Mouse (Mus musculus) ES-E14 (cell line): ENCODE results near the gene Cox4i2. TPM values are rescaled to one million over a fixed set of nuclear protein-coding genes. Genes with fewer than 3 reads are reported as not detected.
A peak's percentile ranks its signal among the peaks of the same experiment; 100 is the strongest.

Experiments used
- DNase-seq: peaks from one replicate; pipeline ENCODE4 v3.0.0-alpha.2; 2013; ENCODE audit warnings: low read depth, low spot score
- H3K27ac ChIP-seq: 2 replicates; pipeline ENCODE4 v1.5.1; 2012; ENCODE audit warnings: low read depth, mild to moderate bottlenecking, low read length, moderate library complexity, mixed read lengths; ENCODE audit not compliant: poor library complexity, insufficient read depth, severe bottlenecking
- H3K36me3 ChIP-seq: 2 replicates; pipeline ENCODE4 v1.6.1; 2012; ENCODE audit warnings: mild to moderate bottlenecking, low read length, moderate library complexity, mixed read lengths; ENCODE audit not compliant: control insufficient read depth, poor library complexity, insufficient read depth, severe bottlenecking
- H3K4me1 ChIP-seq, 2 experiments: fragments of 150-350 bp in 1 of 2; sonication (generic) in 1 of 2; 2 replicates each; pipeline ENCODE4 v1.6.1; 2012; ENCODE audit warnings: low read length in 2 of 2, mild to moderate bottlenecking in 1 of 2, mixed read lengths in 1 of 2; ENCODE audit not compliant: control insufficient read depth in 2 of 2, insufficient read depth in 2 of 2, poor library complexity in 1 of 2
- H3K4me3 ChIP-seq, 2 experiments: fragments of 150-350 bp in 1 of 2; sonication (generic) in 1 of 2; 2 replicates each; pipeline ENCODE4 v1.5.1; 2012; ENCODE audit warnings: low read length in 2 of 2, low read depth in 1 of 2, mild to moderate bottlenecking in 1 of 2, mixed read lengths in 1 of 2; ENCODE audit not compliant: insufficient read depth in 1 of 2, poor library complexity in 1 of 2, severe bottlenecking in 1 of 2
- H3K9ac ChIP-seq: 2 replicates; pipeline ENCODE4 v1.6.1; 2012; ENCODE audit warnings: low read depth, mild to moderate bottlenecking, low read length, mixed read lengths; ENCODE audit not compliant: poor library complexity, insufficient read depth, severe bottlenecking
- H3K9me3 ChIP-seq: fragments of 150-350 bp; sonication (generic); 2 replicates; pipeline ENCODE4 v1.6.1; 2012; ENCODE audit warnings: low read depth, mild to moderate bottlenecking, low read length; ENCODE audit not compliant: control insufficient read depth, insufficient read depth
- CHD2 ChIP-seq: IDR thresholded peaks from 2 replicates; pipeline ENCODE4 v1.6.1; 2014; ENCODE audit warnings: mild to moderate bottlenecking, low read depth, low read length, inconsistent platforms
- HCFC1 ChIP-seq: IDR thresholded peaks from 2 replicates; pipeline ENCODE4 v1.6.1; 2012; ENCODE audit warnings: low read length, inconsistent platforms, borderline replicate concordance; ENCODE audit not compliant: insufficient read depth
- MAFK ChIP-seq: IDR thresholded peaks from 2 replicates; pipeline ENCODE4 v1.6.1; 2014; ENCODE audit warnings: mild to moderate bottlenecking, low read depth, low read length, inconsistent platforms; ENCODE audit not compliant: insufficient read depth
- ZC3H11A ChIP-seq: IDR thresholded peaks from 2 replicates; pipeline ENCODE4 v1.6.1; 2012; ENCODE audit warnings: low read depth, mild to moderate bottlenecking, inconsistent platforms, low read length, borderline replicate concordance
- ZNF384 ChIP-seq: IDR thresholded peaks from 2 replicates; pipeline ENCODE4 v1.6.1; 2012; ENCODE audit warnings: low read depth, low read length, inconsistent platforms
- in situ Hi-C, 2 experiments: fragments of 600-800 bp; cut with MboI; formaldehyde crosslinking; loops; one replicate each; pipeline ENCODE4 v1.15.1; 2025; ENCODE audit warnings: low sequenced_read_pairs in 2 of 2, inconsistent platforms in 1 of 2; ENCODE audit not compliant: unreplicated experiment in 2 of 2
- total RNA-seq: library from RNA; depleted of rRNA; stranded (reverse); fragments of 300-350 nt; gene quantifications from 2 replicates; pipeline ENCODE4 v1.2.3, GENCODE M21; 2012

Cox4i2 gene
- total RNA-seq, 1 experiment, result 1.7 TPM

DNA sequence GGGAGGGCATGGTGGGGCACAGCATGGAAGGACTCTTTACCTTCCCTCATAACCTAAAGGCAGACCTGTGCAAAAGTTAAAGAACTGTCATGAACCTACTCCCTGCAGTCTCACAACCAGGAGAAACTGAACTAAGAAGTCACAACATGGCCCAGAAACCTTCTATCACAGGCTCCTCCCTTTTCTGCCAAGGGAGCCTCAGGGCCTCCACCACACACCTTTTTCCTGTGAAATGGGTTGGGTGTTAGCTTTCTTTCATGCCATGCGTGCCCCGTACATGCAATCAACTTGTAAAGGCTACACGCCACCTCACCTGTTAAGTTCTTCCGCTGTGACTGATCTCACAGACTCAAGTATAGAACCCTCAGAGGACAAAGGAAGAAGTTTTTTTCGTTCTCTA lies 49.1 kb downstream of the Cox4i2 start:
- H3K27ac ChIP-seq, result no peak overlapping the region; the same call in 1 of the 2 replicates
- H3K9ac ChIP-seq, result no peak overlapping the region
- H3K9me3 ChIP-seq, result no peaks in the 10 kb centered on the region
- TF ChIP-seq ZC3H11A (no peak), CHD2 (no peak), ZNF384 (no peak), MAFK (no peak), HCFC1 (no peak)
- in situ Hi-C loops, result no loop called here
- H3K4me1 ChIP-seq, result peaks cover 22 to 23% of the 10 kb centered on the region in 2 experiments
- no peak for DNase-seq
- no peak overlapping the region for H3K4me3 ChIP-seq
- H3K36me3 ChIP-seq, result no peaks in the 10 kb centered on the region

DNA sequence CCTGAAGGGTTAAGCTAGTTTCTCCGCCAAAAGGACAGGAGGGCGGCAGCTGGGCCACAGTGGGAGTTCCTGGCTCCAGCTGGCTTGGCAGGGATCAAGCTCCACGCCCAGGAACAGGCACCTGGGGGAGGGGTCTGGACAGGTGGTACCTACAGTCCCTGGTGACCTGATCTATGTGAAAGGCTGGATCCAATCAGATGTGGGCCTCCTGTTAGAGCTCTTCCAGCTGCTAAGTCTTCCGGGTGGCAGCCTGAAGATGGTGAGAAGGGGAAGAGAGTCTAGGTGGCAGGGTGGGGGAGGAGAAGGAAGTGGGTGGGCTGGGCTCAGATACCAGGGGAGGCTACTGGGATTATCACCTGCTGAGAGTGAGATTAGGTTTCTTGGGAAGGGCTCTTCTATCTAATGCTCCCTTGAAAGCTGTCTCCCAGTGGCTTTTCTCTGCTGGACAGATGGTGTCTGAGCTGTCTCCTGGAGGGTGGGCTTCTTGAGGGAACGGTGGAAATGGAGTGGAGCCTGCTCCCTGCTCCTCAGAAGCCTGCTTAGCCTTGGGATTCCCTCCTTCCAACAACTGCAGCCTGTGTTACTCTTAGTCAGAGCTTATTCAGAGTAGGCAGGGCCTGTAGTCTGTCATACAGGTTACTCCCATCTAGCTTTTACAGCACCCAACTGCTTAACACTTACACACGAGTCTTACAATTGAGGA lies 50.6 kb downstream of the Cox4i2 start:
- Histone ChIP-seq H3K36me3 (no peaks in the 10 kb centered on the region), H3K4me1 (peaks cover 22 to 28% of the 10 kb centered on the region in 2 experiments), H3K27ac (peak overlapping the region; percentile 65; the same call in 1 of the 2 replicates), H3K9ac (no peak overlapping the region; the same call in 1 of the 2 replicates), H3K4me3 (peak overlapping the region in 1 of 2 experiments; percentile 5; a peak in 1 of 4 replicates), H3K9me3 (no peaks in the 10 kb centered on the region)
- TF ChIP-seq MAFK (no peak), HCFC1 (no peak), CHD2 (peak; percentile 60), ZNF384 (no peak)
- DNase-seq, result peak; percentile 71
- in situ Hi-C loops, result no loop called here

DNA sequence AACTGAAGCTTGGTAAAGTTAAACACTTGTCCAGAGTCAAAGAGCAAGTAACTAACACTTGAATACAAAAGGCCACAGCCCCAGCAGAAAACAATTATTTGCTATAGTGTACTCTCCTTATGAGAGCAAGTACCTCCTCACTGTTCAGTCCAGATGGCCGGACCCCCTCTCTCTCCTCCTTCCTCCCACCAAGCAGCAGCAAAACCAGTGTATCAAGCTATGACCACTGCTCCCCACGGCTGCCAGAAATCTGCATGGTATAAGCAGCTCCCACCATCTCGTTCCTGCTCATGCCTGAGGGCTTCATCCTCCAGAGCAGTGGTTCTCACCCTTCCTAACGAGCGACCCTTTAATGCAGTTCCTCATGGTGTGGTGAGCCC lies 51.1 kb downstream of the Cox4i2 start:
- Histone ChIP-seq H3K9ac (no peak overlapping the region; the same call in 1 of the 2 replicates), H3K27ac (peak overlapping the region; percentile 65), H3K4me1 (peaks cover 22 to 29% of the 10 kb centered on the region in 2 experiments), H3K36me3 (no peaks in the 10 kb centered on the region), H3K9me3 (no peaks in the 10 kb centered on the region), H3K4me3 (no peak overlapping the region)
- TF ChIP-seq MAFK (no peak), HCFC1 (no peak), CHD2 (no peak), ZC3H11A (no peak)
- DNase-seq, result no peak
- in situ Hi-C loops, result no loop called here

DNA sequence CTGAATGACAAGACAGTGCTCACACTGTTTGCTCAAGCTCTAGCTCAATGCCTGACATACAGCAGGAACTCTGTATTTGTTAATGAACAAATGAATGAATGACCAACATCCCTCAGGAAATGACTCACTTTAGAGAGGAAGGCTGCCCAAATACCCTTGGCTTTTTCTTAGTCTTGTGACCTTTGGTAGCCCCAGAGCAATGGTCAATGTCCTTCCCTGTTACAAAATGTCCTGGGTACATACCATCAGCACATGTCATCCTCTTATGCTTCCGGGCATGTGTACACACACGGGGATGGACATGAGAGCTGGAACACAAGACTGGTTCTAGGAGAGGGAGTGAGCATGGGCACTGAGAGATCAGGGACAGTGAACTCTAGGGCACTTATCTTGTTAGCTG lies 52.1 kb downstream of the Cox4i2 start:
- H3K4me1 ChIP-seq, result peaks cover 24 to 35% of the 10 kb centered on the region in 2 experiments
- TF ChIP-seq CHD2 (no peak), HCFC1 (no peak), ZNF384 (no peak), ZC3H11A (no peak), MAFK (no peak)
- in situ Hi-C loops, result no loop called here
- DNase-seq, result no peak
- H3K9me3 ChIP-seq, result no peaks in the 10 kb centered on the region
- H3K27ac ChIP-seq, result peak overlapping the region; percentile 65; the same call in 1 of the 2 replicates
- H3K4me3 ChIP-seq, result no peak overlapping the region
- no peak overlapping the region; the same call in 1 of the 2 replicates for H3K9ac ChIP-seq
- H3K36me3 ChIP-seq, result no peaks in the 10 kb centered on the region; the same call in 1 of the 2 replicates

DNA sequence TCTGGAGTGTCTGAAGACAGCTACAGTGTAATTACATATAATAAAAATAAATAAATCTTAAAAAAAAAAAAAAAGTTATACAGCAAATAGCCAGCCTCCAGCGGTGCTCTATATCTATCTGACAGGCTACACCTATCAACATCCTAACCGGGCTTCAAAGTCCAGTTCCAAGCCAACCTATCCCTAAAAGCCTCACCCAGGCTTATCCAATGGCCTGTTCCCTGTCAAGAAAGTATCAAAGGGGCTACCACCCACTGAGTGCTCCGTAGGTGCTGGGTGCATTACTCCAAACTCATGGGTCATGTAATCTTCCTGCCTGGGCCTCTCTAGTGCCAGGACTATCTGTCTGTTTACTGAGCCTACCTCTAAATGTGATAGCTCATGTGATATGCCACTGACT lies 54.2 kb downstream of the Cox4i2 start:
- in situ Hi-C loops, result no loop called here
- no peak overlapping the region for H3K4me3 ChIP-seq
- no peak overlapping the region for H3K27ac ChIP-seq
- H3K9ac ChIP-seq, result no peak overlapping the region
- DNase-seq, result no peak
- peaks cover 20 to 34% of the 10 kb centered on the region in 2 experiments for H3K4me1 ChIP-seq
- H3K36me3 ChIP-seq, result no peaks in the 10 kb centered on the region; the same call in 1 of the 2 replicates
- no peak for TF ChIP-seq ZC3H11A
- TF ChIP-seq MAFK, result no peak
- TF ChIP-seq ZNF384, result no peak
- no peak for TF ChIP-seq HCFC1
- TF ChIP-seq CHD2, result no peak
- no peaks in the 10 kb centered on the region for H3K9me3 ChIP-seq
